Mouse (Mus musculus) left cerebral cortex, adult 9 months (tissue): ENCODE results near the gene Cfap57.

Source experiments
- DNase-seq, 2 experiments: peaks; one replicate each; pipeline ENCODE4 v3.0.0; 2022; ENCODE audit warnings: low spot score in 2 of 2

The Cfap57 gene

GRCm38 (mm10) chr4:118620279-118620966, at the start of gene Cfap57, which contains the start of gene Ebna1bp2:
Gene Cfap57 (minus strand): TSS chr4:118620777.
Gene Ebna1bp2 (plus strand): TSS chr4:118620799.
- DNase-seq = peak; percentile 85 to 96

- DNase-seq = no peak
Observed at GRCm38 (mm10) chr4:118658652-118659051, 38.1 kb upstream of the Cfap57 start, which contains the start of gene Olfr62. Gene Olfr62 (plus strand): TSS chr4:118658952.

GRCm38 (mm10) chr4:118645234-118645633, 24.7 kb upstream of the Cfap57 start:
- DNase-seq = peak in 1 of 2 experiments; percentile 65

- no peak for DNase-seq
Observed at GRCm38 (mm10) chr4:118642346-118643190, 22.0 kb upstream of the Cfap57 start.

- DNase-seq = no peak
Observed at GRCm38 (mm10) chr4:118630261-118630660, 9.7 kb upstream of the Cfap57 start.

GRCm38 (mm10) chr4:118621781-118622180, 1.2 kb upstream of the Cfap57 start:
- DNase-seq = no peak

GRCm38 (mm10) chr4:118620967-118621320, 367 bp upstream of the Cfap57 start:
- DNase-seq = no peak

- no peak for DNase-seq
Observed at GRCm38 (mm10) chr4:118615412-118615811, 5.2 kb downstream of the Cfap57 start.

GRCm38 (mm10) chr4:118612619-118613018, 8.0 kb downstream of the Cfap57 start:
- no peak for DNase-seq

- DNase-seq = no peak
Observed at GRCm38 (mm10) chr4:118609836-118610235, 10.7 kb downstream of the Cfap57 start.

- DNase-seq = no peak
Observed at GRCm38 (mm10) chr4:118604065-118604464, 16.5 kb downstream of the Cfap57 start.

GRCm38 (mm10) chr4:118589733-118590130, 30.8 kb downstream of the Cfap57 start:
- no peak for DNase-seq

- DNase-seq = no peak
Observed at GRCm38 (mm10) chr4:118589053-118589732, 31.4 kb downstream of the Cfap57 start.

GRCm38 (mm10) chr4:118582629-118583028, 37.9 kb downstream of the Cfap57 start:
- no peak for DNase-seq

GRCm38 (mm10) chr4:118581508-118581907, 39.1 kb downstream of the Cfap57 start:
- no peak for DNase-seq

GRCm38 (mm10) chr4:118579313-118579712, 41.3 kb downstream of the Cfap57 start:
- no peak for DNase-seq

GRCm38 (mm10) chr4:118576097-118576496, 44.5 kb downstream of the Cfap57 start:
- DNase-seq = peak in 1 of 2 experiments; percentile 93

- peak; percentile 61 to 81 for DNase-seq
Observed at GRCm38 (mm10) chr4:118571441-118571840, 49.1 kb downstream of the Cfap57 start.

GRCm38 (mm10) chr4:118569320-118569719, 51.3 kb downstream of the Cfap57 start:
- no peak for DNase-seq

- no peak for DNase-seq
Observed at GRCm38 (mm10) chr4:118568709-118569108, 51.9 kb downstream of the Cfap57 start.

GRCm38 (mm10) chr4:118566161-118566676, 54.4 kb downstream of the Cfap57 start:
- DNase-seq = peak in 1 of 2 experiments; percentile 62

- no peak for DNase-seq
Observed at GRCm38 (mm10) chr4:118564926-118565279, 55.7 kb downstream of the Cfap57 start.
